Mouse (Mus musculus): ENCODE measurements around the gene Wdr1.

GRCm38 (mm10) chr5:38532084-38532483 is 30.9 kb downstream of the Wdr1 start:
- TF ChIP-seq POLR2A (IDR thresholded peaks at IDR 0.05; ENCODE audit: low read depth, low read length) (no peak), ELF1 (IDR thresholded peaks at IDR 0.05; ENCODE audit: low read depth, low read length) (no peak), NRF1 (IDR thresholded peaks at IDR 0.05; ENCODE audit: low read depth, low read length) (no peak), NELFE (IDR thresholded peaks at IDR 0.05; ENCODE audit: low read depth, low read length) (no peak), ETS1 (conservative IDR thresholded peaks at IDR 0.05; ENCODE audit: low read depth, low read length) (no peak), CTCF (conservative IDR thresholded peaks at IDR 0.05 in 1 of 2, IDR thresholded peaks at IDR 0.05 in 1 of 2; ENCODE audit: low read depth in 2 of 2, low read length in 2 of 2) (no peak), JUN (IDR thresholded peaks at IDR 0.05; ENCODE audit: insufficient read depth, low read depth, low read length) (no peak), E2F4 (IDR thresholded peaks at IDR 0.05; ENCODE audit: insufficient replicate concordance, low read depth, low read length) (no peak), EP300 (IDR thresholded peaks at IDR 0.05; ENCODE audit: low read length) (no peak), TBP (conservative IDR thresholded peaks at IDR 0.05; ENCODE audit: low read depth, low read length) (no peak), SIN3A (IDR thresholded peaks at IDR 0.05; ENCODE audit: low read length) (no peak), ZMIZ1 (IDR thresholded peaks at IDR 0.05; ENCODE audit: low read depth, low read length) (no peak), MEF2A (IDR thresholded peaks at IDR 0.05; ENCODE audit: borderline replicate concordance, low read depth, low read length) (no peak), HCFC1 (IDR thresholded peaks at IDR 0.05; ENCODE audit: low read depth, low read length) (no peak)
